22 mouse cellular contexts compared by ENCODE assay signal in the genomic region with DNA sequence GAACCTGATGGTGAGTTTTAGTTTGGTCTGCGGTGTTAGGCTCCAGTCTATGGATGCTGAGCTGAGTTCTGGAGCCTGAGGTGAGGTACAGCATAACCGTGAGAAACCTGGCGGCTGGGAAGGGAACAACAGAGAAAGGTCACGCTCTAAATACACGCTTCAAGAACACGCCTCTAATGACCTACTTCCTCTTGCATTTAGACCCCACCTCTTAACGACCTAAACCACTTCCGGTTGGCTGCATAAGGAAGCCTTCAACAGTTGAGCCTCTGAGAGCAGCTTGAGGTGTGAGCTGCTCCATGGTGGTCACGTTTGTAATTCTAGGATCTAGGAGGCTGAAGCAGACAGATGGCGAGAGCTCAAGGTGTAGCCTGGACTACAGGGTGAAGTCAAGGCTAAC.
DNase-seq lines count a peak whose midpoint lies in the region; ATAC-seq lines count a peak whose summit lies in the region.
"Had no signal": no experiment of that assay in that cellular context is flagged by ENCODE, and none has a peak within 500 bp of the region (broad histone marks: within the 10 kb centered on the region; RNA-seq: fewer than 3 reads in every experiment).

No protein-coding gene starts in this region.

- DNase-seq in 416B (ENCODE audit: low read depth) (peak; percentile 20), ES-CJ7 (ENCODE audit: low read depth, low spot score) (peak; percentile 46)
- DNase-seq in adrenal gland, adult 8-10 months = no peak
- no peak for DNase-seq in cerebellum, postnatal 4 days (ENCODE audit: low spot score in 2 of 2)
- DNase-seq in cerebellum, adult 9-10 months = no peak
- DNase-seq: adrenal gland, postnatal 25 days; cerebellum, adult 18-20 months; gastrocnemius, adult 2 months; heart, postnatal 36 days; kidney, adult 9 months; kidney, postnatal 10 days; liver; lung, adult 2 months; lung, postnatal 10 days; right cerebral cortex, adult 18-20 months; spleen, adult 18-20 months; thymus, adult 18-20 months; thymus, postnatal 4 days had no signal

- peak; percentile 78 for ATAC-seq in granulocyte monocyte progenitor cell, adult 5-6 weeks (replicated peaks; ENCODE audit: poor library complexity, severe bottlenecking)
- peak; percentile 95 for ATAC-seq in neutrophil, adult 5-6 weeks (ENCODE audit: extremely low read depth, insufficient number of reproducible peaks, low FRiP score, poor library complexity, severe bottlenecking)
- ATAC-seq: forebrain, embryonic 16.5 days; intestine, postnatal 0 days had no signal

Comparison
In these comparisons a context has a peak if more than half of its experiments do, and no peak if none do; other contexts are left out.
1. DNase-seq: peak in 416B (single experiment) and ES-CJ7 (single experiment); none in adrenal gland, adult 8-10 months (single experiment), cerebellum, postnatal 4 days (0 of 2) and cerebellum, adult 9-10 months (single experiment).